Mouse (Mus musculus) c-Kit-positive CD71-positive TER-119-negative erythroid progenitor cells, embryonic 14.5 days (primary cell): ENCODE measurements at regions not wholly inside any gene's neighbourhood (a gene's known extent, or its start where the extent isn't known, plus 50 kb on each side); places are given as distances from the start of the nearest gene placed in this dataset.
A peak's percentile ranks its signal among the peaks of the same experiment; 100 is the strongest.

Experiments used
- DNase-seq: peaks from one replicate; pipeline ENCODE4 v3.0.0-alpha.2; 2013; ENCODE audit warnings: low read depth

DNA sequence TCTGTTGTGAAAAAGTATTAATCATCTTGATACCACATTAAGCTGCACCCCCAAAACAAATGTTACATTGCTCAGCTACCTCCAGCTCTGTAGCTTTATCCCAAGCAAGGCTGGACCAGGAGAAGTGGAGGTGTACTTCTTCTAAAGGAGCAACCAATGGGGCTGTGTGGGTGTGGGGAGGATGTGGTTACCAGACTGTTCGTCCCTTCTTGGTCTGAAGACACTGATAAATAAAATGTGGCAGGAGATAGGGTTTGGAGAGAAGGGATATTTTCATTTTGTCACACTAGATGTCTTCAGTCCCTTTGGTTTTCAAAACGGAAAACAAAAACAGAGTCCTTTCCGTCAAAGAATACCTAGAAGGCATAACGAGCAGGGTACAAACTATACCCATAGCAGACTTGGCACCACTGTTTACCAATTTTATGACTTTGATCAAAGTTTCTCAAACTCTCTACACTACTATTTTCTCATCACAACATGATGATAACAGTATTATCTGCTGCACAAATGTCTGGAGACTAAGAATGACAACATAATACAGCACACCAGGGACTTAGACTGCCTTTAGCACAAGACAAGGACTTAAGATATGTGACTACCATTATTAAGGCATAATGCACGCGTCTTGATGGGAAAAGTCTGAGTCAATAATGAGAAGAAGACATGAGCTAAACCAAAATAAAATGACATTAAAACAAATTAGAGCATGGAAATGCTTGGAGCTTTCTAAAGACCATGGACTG, 253.4 kb upstream of the Rag2 start:
- DNase-seq: peak; percentile 34

DNA sequence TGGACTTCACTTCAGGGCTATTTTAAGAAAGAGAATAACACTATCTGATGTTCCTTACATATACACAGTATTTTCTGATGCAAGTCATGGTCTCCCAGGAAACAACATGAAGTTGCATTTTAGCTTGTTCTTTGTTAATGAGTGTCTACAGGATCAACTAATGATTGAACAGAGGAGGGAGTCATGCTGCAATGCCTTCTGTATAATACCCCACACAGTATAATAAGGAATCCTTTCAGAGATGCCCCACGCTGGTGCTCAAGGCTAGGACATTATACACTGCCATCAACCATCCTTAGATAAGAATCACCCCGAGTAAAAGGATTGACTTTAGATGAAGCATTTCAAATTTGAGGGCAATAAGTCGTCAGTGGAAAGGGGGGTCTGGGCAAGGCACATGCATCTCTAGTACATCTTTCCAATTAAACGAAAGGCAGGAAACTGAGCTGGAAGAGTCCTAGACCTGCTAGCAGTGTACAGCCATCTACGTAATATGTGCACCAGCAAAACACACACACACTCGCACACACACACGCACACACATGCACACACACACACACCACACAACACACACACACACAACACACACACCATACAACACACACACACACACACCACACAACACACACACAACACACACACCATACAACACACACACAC, 252.6 kb upstream of the Rag2 start:
- DNase-seq: peak; percentile 19

DNA sequence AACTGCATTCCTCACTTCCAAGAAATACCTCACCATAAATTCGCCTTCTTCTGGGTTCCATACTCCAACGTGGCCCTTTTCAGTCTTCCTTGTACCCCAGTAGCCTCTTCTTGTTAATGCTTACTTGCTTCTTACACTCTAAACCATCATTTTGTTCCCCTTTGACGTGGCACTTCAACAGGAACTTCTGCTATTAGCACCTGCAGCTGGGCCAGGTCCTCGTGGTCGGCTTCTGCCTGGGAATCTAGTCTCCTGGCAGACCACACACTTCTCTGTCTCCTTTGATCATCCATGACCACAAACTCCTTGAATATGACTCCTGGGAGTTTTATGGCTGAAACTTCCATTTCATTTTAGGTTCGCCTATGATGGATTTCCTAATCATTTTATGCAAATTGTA, 243.9 kb upstream of the Rag2 start:
- no peak for DNase-seq

DNA sequence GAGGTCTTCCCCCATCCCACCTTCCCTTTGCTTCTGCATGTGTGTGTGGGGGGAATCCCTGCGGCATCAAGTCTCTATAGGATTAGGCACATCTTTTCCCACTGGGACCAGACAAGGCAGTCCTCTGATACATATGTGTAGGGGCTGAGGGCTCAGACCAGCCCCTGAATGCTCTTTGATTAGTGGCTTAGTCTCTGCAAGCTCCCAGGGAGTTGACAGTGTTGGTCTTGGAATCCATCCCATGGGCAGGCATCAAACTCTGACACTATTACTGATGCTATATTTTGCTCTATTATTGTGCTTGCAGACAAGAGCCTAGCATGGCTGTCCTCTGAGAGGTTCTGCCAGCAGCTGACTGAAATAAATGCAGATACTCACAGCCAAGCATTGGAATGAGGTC, 209.5 kb upstream of the Rag2 start:
- no peak for DNase-seq

DNA sequence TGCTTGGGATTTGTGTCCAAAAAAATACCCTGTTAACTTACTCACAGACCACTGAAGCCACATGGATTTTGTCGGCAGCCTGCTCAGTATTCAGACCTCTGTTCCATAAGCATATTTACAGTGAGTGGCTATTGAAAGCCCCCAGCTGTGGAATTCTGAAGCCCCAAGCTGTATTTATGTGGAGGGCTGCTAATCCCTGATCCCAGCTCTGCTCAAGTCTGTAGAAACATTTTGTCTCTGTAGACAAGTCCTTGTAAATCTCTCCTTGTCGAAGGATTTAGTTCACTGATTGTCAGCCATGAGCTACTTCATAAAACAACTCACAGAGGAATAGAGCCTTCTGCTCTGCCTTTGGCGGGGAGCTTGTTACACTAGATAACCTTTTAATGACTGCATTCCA, 207.8 kb upstream of the Rag2 start:
- DNase-seq: no peak

DNA sequence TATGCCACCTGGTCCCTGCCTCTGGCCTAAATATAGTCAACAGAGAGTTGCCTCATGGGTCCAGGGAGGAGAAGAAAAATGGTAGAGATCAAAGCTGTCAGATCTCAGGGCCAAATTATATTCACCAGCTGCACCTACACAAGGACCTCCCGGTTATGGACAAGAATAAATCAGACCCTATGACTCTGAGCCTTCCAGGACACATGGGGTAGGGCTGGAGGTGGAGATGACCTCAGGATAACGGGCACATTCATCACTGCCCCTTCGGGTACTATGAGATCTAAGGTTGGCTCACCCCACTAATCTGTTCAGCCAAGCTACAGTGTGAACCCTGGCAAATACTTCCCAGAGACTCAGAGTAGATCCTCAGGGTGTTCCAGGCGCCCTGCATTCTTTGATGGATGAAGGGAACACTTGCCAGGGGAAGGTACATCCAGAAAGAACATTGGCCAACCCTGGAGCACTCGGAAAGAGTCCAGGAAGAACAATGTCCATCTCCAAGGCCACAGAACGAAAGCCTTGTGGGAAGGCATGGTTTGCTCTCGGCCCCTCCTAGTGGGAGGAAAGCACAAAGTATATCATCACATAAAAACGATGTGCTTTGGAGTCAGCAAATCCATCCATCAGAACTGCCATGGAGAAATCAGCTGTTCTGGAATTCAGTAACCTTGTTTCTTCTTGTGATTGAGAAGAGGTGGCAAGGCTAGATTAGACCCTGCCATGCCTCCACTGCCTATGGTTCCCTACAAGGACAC, 191.2 kb upstream of the Rag2 start:
- no peak for DNase-seq

DNA sequence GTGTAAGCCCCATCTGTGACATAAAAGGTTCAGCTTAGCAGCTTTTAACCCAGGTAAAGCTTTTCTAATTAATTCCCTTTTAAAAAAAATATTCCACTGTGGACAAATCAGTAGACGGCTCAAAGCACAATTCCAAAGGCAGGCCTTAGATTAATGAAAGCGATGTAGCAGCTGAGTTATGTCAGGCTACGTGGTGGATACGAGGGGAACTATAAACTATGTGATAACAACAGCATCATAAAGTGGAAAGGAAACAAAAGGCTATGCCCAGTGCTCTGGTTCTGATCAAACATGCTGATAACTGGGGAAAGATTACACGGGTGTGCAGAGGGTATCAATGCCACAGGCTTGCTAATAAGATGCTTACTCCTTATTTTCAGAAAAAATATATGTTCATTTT, 184.3 kb upstream of the Rag2 start:
- DNase-seq: no peak

DNA sequence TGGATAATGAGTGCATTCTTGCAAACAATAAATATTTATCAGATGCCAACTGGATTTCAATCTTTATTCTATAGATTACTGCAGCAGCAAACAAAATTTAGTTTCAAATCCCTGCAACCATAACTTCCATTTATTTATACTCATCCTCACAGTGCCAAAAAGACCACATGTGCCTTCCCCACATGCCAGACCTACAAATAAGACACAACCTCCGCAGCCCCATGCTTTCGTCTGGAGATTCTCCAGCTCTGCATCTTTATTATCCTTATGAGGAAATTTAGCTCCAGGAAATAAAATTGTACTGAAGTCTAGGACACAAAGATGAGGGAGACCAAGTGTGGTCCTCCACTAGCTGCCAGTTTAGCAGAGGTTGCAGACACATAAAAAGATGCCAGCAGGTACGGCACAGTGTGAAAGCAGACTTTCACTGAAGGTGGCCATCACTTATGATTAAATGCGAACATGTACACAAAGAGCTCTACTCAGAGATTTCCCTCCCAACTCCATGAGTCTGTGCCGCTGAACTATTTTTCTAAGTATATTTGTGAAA, 183.4 kb upstream of the Rag2 start:
- no peak for DNase-seq

DNA sequence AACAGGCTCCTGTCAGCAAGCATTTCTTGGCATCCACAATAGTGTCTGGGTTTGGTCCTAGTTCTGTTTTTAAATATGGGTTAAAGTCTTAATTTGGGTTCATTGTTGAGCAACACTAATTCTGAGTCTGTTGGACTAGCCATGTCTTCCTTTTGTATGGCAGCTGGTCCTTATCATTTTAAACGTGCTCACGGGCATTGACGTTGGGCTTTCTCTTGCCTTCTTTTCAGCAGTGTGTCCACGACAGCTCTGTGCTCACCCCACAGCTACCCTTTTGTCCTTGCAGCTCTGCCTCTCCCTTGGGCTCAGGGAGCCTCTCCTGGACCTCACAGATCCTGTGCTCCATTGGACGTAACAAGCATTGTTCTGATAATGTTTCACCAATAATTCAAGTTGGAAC, 168.9 kb upstream of the Rag2 start:
- no peak for DNase-seq

DNA sequence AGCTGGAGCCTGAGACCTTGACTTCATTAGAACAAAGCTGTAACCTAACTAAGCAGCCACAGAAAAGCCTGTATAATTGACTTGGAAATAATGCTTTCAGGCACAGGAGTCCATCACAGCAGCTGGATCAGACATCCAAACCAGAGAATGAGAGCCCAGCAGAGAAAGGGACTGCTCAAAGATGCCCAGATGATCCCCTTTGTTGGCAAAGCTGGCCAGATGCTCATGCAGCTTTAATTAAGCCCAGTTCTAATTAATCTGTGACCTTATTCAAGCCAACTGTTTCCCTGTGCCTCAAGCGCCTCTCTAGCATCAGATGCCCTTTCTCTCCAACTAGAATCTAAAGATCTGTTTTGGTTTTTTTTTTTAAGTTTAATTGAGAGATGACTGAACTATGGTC, 165.6 kb upstream of the Rag2 start:
- no peak for DNase-seq

DNA sequence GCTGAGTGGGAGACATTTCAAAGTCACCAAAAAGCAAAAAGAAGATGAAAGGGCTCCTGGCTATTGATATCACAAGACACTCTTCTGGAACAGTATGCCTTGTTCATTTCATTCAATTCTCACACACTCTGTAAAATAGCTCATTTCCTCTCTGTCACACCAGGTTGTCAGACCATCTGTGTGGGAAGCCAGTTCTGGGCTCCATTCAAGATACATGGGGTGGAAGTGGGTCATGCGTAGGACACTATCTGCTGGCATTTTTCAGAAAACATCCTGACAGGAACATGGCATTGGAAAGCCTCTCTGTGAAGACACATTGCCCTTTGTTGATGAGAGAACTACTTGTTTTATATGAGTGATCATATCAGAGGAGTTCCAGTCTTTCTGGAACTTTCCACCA, 162.1 kb upstream of the Rag2 start:
- DNase-seq: no peak

DNA sequence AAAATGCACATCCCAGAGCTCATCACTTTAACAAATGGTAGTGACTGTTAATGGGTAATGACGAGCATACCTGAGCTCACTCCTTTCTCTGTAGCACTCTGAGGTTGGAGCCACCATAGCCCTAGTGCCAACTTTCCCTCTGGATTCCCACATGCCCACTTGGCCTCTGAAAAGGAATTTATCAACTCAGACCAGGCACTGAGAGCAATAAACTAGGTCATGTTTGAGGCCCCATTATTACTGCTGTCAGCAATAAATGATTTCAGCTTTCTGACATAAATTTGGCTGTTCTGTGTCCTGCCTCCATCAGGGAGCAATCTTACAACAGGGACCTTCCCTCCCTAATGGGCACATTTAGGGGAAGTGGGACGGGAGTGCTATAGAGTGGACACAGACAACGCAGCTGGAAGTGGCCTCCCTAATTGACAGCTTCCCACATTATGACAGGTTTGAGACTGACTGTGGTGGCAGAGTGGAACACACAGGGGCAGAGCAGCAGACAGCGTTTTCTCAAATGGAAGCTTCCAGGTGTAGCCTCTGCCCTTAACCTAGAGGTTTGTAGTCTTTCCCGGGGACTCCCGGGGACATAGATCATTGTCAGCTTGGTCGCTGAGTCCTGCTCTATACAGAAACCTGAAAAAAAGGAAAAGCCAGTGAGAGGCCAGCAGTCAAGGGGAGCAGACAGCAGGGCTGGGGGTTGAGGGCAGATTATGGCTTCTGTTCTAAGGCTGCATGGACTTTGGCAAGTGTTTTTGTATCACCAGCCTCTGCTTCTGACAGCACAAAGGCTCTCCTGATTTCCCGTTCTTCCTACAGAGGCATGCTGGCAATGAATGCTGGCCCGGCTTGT, 160.0 kb upstream of the Rag2 start:
- no peak for DNase-seq

DNA sequence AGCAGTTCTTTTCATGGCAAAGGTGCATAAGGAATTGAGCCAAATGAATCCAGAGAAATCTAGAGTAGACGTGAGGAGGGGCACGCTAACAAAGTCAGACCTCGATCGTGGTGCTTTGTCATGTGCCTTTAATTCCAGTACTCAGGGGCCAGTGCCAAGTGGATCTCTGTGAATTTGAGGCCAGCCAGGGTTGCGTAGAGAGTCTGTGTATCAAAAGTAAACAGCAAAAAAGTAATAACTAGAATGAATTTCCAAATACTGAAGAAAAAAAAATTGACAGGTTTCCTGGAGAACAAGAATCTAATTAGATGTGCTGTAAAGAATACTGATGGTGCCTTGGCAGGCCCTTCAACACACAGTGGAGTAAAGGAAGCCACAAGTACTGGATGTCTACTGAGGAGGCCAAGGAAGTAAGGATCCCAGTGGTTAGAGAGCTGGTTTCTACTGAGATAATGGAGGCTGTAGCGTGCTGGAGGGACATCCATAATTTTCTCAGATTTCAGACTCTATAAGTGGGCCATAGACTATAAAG, 153.9 kb upstream of the Rag2 start:
- DNase-seq: no peak

DNA sequence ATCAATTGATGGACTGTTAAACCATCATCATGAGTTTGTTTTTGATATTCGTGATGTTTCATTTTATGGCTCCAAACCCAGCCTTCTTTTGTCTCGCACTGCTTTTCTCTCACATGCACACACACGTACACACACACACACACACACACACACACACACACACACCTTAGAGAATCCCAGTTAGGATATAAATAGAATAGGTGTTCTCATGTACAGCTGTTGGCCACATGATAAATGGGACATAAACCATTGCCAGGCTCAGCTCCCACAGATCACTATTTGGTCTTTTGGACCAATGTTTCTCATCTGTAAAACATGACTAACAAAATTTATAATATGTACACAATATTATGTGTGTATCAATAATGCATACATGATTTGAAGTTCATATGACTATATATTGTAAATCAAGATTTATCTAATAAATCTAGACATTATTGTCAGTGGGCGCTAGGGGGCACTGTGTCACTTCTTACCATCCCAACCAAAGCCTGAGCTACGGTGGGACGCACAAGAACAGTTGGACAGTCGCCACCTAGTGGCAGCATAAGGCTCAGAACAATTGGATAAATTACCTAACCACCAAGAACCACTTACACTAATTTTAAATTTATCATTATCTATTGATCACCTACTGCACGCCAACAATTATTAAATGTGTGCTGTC, 151.9 kb upstream of the Rag2 start:
- DNase-seq: peak; percentile 75

DNA sequence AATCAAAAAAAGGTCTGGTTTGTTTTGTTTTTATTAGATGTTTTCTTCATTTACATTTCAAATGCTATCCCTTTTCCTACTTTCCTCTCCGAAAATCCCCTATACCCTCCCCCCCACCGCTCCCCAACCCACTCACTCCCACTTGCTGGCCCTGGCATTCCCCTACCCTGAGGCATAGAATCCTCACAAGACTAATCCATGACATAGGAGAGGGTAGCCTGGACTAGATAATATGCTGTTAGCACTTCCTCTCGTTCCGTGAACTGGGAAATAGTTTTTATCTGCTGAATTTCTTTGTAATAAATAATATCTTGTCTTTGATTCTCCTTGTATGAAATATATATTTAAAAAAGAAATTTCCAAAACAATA, 151.4 kb upstream of the Rag2 start:
- no peak for DNase-seq

DNA sequence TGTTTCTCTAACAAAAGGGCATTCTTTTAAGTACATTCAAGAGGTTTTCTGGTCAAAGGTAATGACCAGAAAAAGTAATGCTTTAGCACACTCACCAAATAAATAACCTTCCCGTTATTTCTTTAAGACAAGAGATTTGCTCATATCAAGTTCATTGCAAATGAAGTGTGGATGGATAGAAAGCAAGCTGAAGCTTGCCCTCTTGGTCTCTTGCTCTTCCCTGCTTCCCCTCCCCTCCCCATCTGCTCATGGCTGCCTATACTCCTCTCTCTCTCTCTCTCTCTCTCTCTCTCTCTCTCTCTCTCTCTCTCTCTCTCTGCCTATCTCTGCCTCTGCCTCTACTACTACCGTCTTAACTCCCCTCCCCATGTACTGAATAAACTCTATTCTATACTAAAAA, 147.7 kb upstream of the Rag2 start:
- no peak for DNase-seq

DNA sequence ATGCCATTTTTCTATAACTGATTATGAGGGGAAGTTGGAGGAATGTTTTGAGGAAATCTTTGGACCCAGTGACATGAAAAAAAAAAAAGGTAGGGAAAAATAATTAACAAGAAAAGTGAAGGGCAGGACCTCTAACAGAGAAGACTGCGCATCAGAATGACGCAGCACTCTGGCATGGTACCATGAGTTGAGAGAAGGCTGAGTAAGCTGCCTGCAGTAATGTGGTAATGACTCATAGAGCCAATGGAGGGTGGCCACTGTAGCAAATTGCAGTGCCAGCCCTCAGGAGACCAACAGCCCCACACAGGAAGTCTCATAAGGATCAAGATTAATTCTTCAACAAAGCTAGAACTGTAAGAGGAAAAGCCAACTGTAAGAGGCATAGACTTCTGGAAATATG, 134.3 kb upstream of the Rag2 start:
- no peak for DNase-seq

DNA sequence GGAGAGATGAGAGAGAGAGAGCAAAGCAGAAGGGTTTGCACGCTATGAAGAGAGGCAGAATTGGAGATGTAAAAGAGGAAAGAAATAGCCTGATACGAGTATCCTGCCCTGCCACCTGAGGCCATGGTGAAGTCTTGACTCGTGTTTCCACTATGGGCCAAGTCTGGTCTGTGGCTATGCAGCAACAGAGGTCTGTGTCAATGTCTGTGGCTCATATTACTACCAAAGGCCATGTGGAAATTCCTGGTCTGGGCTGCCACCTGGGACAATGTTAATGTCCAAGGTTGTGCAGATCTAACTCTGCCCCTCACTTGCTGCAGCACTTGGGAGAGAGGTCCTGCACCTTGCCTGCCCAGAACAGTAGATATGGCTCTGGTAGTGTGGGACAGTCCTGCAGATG, 132.8 kb upstream of the Rag2 start:
- no peak for DNase-seq

DNA sequence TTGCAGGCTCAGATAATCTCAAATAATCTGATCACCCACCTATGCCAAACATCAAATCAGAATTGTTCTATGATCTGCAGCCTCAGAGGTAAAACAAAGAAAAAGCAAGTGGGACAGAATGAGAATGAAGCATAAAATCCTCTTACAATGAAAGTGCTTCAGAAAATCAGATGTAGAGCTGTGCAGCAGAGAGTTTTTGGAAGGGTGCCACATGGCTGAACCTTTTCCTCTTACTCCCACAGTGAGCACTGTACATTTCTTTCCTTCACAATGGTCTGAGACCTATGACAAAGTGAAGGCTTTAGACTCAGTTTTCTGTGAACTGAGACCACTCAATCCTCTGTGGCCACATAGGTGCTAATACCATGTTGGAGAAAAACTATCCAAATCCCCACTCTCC, 116.4 kb upstream of the Rag2 start:
- DNase-seq: no peak
